Mouse (Mus musculus) midbrain, embryonic 11.5 days (tissue): ENCODE data around the gene Smyd4. TPM values are rescaled to one million over a fixed set of nuclear protein-coding genes. Genes with fewer than 3 reads are reported as not detected.

Experiments
- ATAC-seq: fragments of 200-750 bp; cut with Nextera tagmentation; 2 replicates; pipeline ENCODE4 v1.8.0; 2017; ENCODE audit warnings: moderate TSS enrichment, moderate library complexity; ENCODE audit not compliant: low FRiP score
- DNase-seq: peaks from one replicate; pipeline ENCODE4 v3.0.0; 2015; ENCODE audit warnings: low spot score; ENCODE audit errors: missing footprints
- H3K27ac ChIP-seq: fragments of 300-500 bp; sonication (generic); 2 replicates; pipeline ENCODE4 v1.5.1; 2014; ENCODE audit warnings: low read depth, low read length
- H3K27me3 ChIP-seq: fragments of 300-500 bp; sonication (generic); 2 replicates; pipeline ENCODE4 v1.6.1; 2014; ENCODE audit warnings: mild to moderate bottlenecking, low read length, moderate library complexity, mixed read lengths; ENCODE audit not compliant: control insufficient read depth, insufficient read depth
- H3K36me3 ChIP-seq: fragments of 300-500 bp; sonication (generic); 2 replicates; pipeline ENCODE4 v1.6.1; 2014; ENCODE audit warnings: mild to moderate bottlenecking, low read length, moderate library complexity, mixed read lengths; ENCODE audit not compliant: control insufficient read depth, insufficient read depth
- H3K4me1 ChIP-seq: fragments of 300-500 bp; sonication (generic); 2 replicates; pipeline ENCODE4 v1.6.1; 2014; ENCODE audit warnings: low read length; ENCODE audit not compliant: control insufficient read depth, insufficient read depth
- H3K4me2 ChIP-seq: fragments of 300-500 bp; sonication (generic); 2 replicates; pipeline ENCODE4 v1.6.1; 2014; ENCODE audit warnings: mild to moderate bottlenecking, moderate library complexity
- H3K4me3 ChIP-seq: fragments of 300-500 bp; sonication (generic); 2 replicates; pipeline ENCODE4 v1.5.1; 2014; ENCODE audit warnings: low read depth, low read length
- H3K9ac ChIP-seq: fragments of 300-500 bp; sonication (generic); 2 replicates; pipeline ENCODE4 v1.6.1; 2014; ENCODE audit warnings: low read length
- H3K9me3 ChIP-seq: fragments of 300-500 bp; sonication (generic); 2 replicates; pipeline ENCODE4 v1.6.1; 2016; ENCODE audit warnings: low read length; ENCODE audit not compliant: control insufficient read depth
- WGBS: fragments of 180-500 bp; shearing (Covaris S2); extraction: QIAGEN DNeasy Blood & Tissue Kit; methylation state at CpG from one replicate; pipeline ENCODE4 v1.1.7; 2014; 5-methylcytosine and 5-hydroxymethylcytosine counted together
- polyA plus RNA-seq: library from polyadenylated mRNA; unstranded; fragments of >200 nt; fragmentation: Nextera tagmentation; extraction: Ambion mirVana; gene quantifications from 2 replicates; pipeline ENCODE4 v1.2.1, GENCODE M21; 2014

Smyd4 gene
- polyA plus RNA-seq: 11.6 and 13.1 TPM in 2 replicates

- Histone ChIP-seq H3K4me3 (peak within 1 kb of the TSS; percentile 60), H3K9me3 (no peaks in the 10 kb centered on the region), H3K36me3 (no peaks in the 10 kb centered on the region), H3K27me3 (no peaks in the 10 kb centered on the region), H3K4me1 (peaks cover 11% of the 10 kb centered on the region), H3K27ac (no peak within 1 kb of the TSS), H3K4me2 (peak within 1 kb of the TSS; percentile 90), H3K9ac (peak within 1 kb of the TSS; percentile 87)
- ATAC-seq (peak; percentile 100), DNase-seq (peak; percentile 99)
- WGBS: under 1% methylated on average over 56 of the region's 56 CpGs
Observed at GRCm38 (mm10) chr11:75348199-75348889, at the start of gene Smyd4, which contains the start of gene Rpa1. TSS of gene Smyd4 (plus strand) at chr11:75348433. TSS of gene Rpa1 (minus strand) at chr11:75348324.

GRCm38 (mm10) chr11:75298491-75298890, 49.7 kb upstream of the Smyd4 start:
- Histone ChIP-seq H3K27ac (no peak overlapping the region), H3K9me3 (no peaks in the 10 kb centered on the region), H3K4me1 (peaks cover 3% of the 10 kb centered on the region; the same call in 1 of the 2 replicates), H3K27me3 (no peaks in the 10 kb centered on the region), H3K9ac (no peak overlapping the region), H3K4me2 (no peak overlapping the region), H3K4me3 (no peak overlapping the region), H3K36me3 (peaks cover 4% of the 10 kb centered on the region; the same call in 1 of the 2 replicates)
- no peak for DNase-seq
- no peak for ATAC-seq
- WGBS: 57% methylated on average over 11 of the region's 11 CpGs

- H3K9me3 ChIP-seq: no peaks in the 10 kb centered on the region
- H3K4me2 ChIP-seq: no peak overlapping the region
- no peaks in the 10 kb centered on the region; the same call in 1 of the 2 replicates for H3K4me1 ChIP-seq
- 81% methylated on average over 10 of the region's 10 CpGs for WGBS
- no peak for ATAC-seq
- no peak overlapping the region for H3K4me3 ChIP-seq
- DNase-seq: no peak
- H3K36me3 ChIP-seq: peaks cover 4% of the 10 kb centered on the region; the same call in 1 of the 2 replicates
- H3K9ac ChIP-seq: no peak overlapping the region
- H3K27me3 ChIP-seq: no peaks in the 10 kb centered on the region
- no peak overlapping the region for H3K27ac ChIP-seq
Observed at GRCm38 (mm10) chr11:75299786-75300185, 48.4 kb upstream of the Smyd4 start.

- H3K4me1 ChIP-seq: no peaks in the 10 kb centered on the region; the same call in 1 of the 2 replicates
- DNase-seq (no peak), ATAC-seq (no peak)
- H3K9me3 ChIP-seq: no peaks in the 10 kb centered on the region
- H3K27me3 ChIP-seq: no peaks in the 10 kb centered on the region
- no peak overlapping the region for H3K4me2 ChIP-seq
- whole genome bisulfite sequencing: 84% methylated on average over 9 of the region's 9 CpGs
- no peak overlapping the region for H3K27ac ChIP-seq
- peaks cover 7% of the 10 kb centered on the region for H3K36me3 ChIP-seq
- H3K9ac ChIP-seq: no peak overlapping the region
- no peak overlapping the region for H3K4me3 ChIP-seq
Observed at GRCm38 (mm10) chr11:75300954-75301353, 47.3 kb upstream of the Smyd4 start.

- ATAC-seq (no peak), DNase-seq (no peak)
- H3K9ac ChIP-seq: no peak overlapping the region
- no peaks in the 10 kb centered on the region for H3K4me1 ChIP-seq
- no peak overlapping the region for H3K4me3 ChIP-seq
- 91% methylated on average over 9 of the region's 9 CpGs for WGBS
- H3K27ac ChIP-seq: no peak overlapping the region
- H3K27me3 ChIP-seq: no peaks in the 10 kb centered on the region
- peaks cover 10% of the 10 kb centered on the region for H3K36me3 ChIP-seq
- H3K4me2 ChIP-seq: no peak overlapping the region
- no peaks in the 10 kb centered on the region for H3K9me3 ChIP-seq
Observed at GRCm38 (mm10) chr11:75304797-75305196, 43.4 kb upstream of the Smyd4 start.

GRCm38 (mm10) chr11:75308650-75309049, 39.6 kb upstream of the Smyd4 start:
- Histone ChIP-seq H3K4me1 (no peaks in the 10 kb centered on the region), H3K27ac (no peak overlapping the region), H3K4me2 (no peak overlapping the region), H3K27me3 (no peaks in the 10 kb centered on the region), H3K4me3 (no peak overlapping the region), H3K36me3 (peaks cover 6% of the 10 kb centered on the region), H3K9ac (no peak overlapping the region), H3K9me3 (no peaks in the 10 kb centered on the region)
- DNase-seq (no peak), ATAC-seq (no peak)
- 86% methylated on average over 4 of the region's 4 CpGs for WGBS

GRCm38 (mm10) chr11:75310813-75311212, 37.4 kb upstream of the Smyd4 start:
- H3K27me3 ChIP-seq: no peaks in the 10 kb centered on the region
- DNase-seq: no peak

GRCm38 (mm10) chr11:75311751-75312150, 36.5 kb upstream of the Smyd4 start:
- Histone ChIP-seq H3K9ac (no peak overlapping the region), H3K4me3 (no peak overlapping the region), H3K27me3 (no peaks in the 10 kb centered on the region), H3K4me1 (no peaks in the 10 kb centered on the region), H3K9me3 (no peaks in the 10 kb centered on the region), H3K36me3 (peaks cover 9% of the 10 kb centered on the region; the same call in 1 of the 2 replicates), H3K27ac (no peak overlapping the region), H3K4me2 (no peak overlapping the region)
- ATAC-seq (no peak), DNase-seq (no peak)
- 92% methylated on average over 6 of the region's 6 CpGs for WGBS

More at GRCm38 (mm10) chr11:75310813-75311212, 37.4 kb upstream of the Smyd4 start:
- no peak overlapping the region for H3K4me2 ChIP-seq
- H3K4me1 ChIP-seq: no peaks in the 10 kb centered on the region
- no peaks in the 10 kb centered on the region for H3K9me3 ChIP-seq
- H3K4me3 ChIP-seq: no peak overlapping the region
- no peak overlapping the region for H3K9ac ChIP-seq
- H3K27ac ChIP-seq: no peak overlapping the region
- WGBS: 88% methylated on average over 8 of the region's 8 CpGs
- peaks cover 12% of the 10 kb centered on the region for H3K36me3 ChIP-seq
- ATAC-seq: no peak

- Histone ChIP-seq H3K36me3 (peaks cover 6% of the 10 kb centered on the region; the same call in 1 of the 2 replicates), H3K4me2 (no peak overlapping the region)
Observed at GRCm38 (mm10) chr11:75313834-75314233, 34.4 kb upstream of the Smyd4 start.

More at GRCm38 (mm10) chr11:75313834-75314233, 34.4 kb upstream of the Smyd4 start:
- DNase-seq: no peak
- WGBS: 92% methylated on average over 8 of the region's 8 CpGs
- no peak overlapping the region for H3K27ac ChIP-seq
- H3K4me3 ChIP-seq: no peak overlapping the region
- H3K9me3 ChIP-seq: no peaks in the 10 kb centered on the region
- H3K4me1 ChIP-seq: no peaks in the 10 kb centered on the region
- no peak overlapping the region for H3K9ac ChIP-seq
- no peaks in the 10 kb centered on the region for H3K27me3 ChIP-seq
- no peak for ATAC-seq
